Mouse (Mus musculus) lung, postnatal 0 days (tissue): Measurements from ENCODE around the gene Med26.

ENCODE experiments used
- CTCF ChIP-seq: IDR thresholded peaks from 2 replicates; pipeline ENCODE4 v1.5.1; 2016; ENCODE audit warnings: antibody characterized with exemption, mild to moderate bottlenecking
- EP300 ChIP-seq: IDR thresholded peaks from 2 replicates; pipeline ENCODE4 v1.6.1; 2016; ENCODE audit warnings: antibody characterized with exemption, mild to moderate bottlenecking, control low read depth

DNA sequence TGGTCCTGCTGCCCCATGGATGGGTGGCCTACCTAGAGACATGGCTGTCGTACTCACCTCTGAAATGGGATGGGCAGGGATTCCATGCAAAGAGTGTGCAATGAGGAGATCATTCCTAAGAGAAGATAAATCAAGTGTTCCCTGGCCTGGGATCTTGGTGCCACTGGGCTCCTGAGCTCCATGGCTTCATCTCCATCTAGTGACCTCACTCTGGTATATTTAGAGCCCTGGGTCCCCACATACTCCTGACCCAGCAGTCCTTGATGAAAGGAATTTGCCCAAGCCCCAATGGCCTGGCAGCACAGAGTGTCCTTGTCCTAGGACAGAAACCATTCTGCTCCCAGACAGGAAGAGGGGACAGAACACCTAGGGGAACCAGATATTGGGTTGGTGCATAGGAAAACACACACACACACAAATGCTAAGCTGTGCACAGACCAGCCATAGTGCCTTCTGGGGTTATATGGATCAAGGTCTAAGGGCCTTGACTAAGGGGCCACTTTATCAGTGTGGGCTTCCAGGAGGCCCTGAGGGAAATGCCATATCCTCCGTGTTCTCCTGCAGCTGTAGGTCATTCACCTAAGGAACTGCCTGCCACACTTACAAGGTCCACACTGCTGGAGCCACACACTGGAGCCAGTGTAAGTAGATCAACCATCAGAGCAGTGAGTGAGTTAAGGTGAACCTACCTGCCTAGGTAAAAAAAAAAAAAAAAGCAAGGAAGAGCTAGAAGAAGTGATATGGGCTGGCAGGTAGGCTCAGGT lies 48.4 kb downstream of the Med26 start:
- TF ChIP-seq CTCF, result no peak
- TF ChIP-seq EP300, result no peak
